Mouse (Mus musculus) heart, adult 2 months (tissue): ENCODE results near the gene Asb8. TPM values are rescaled to one million over a fixed set of nuclear protein-coding genes. Genes with fewer than 3 reads are reported as not detected.

Experiments
- DNase-seq, 2 experiments: peaks; one replicate each; pipeline ENCODE4 v3.0.0; 2021
- H3K27ac ChIP-seq: fragments of 200-600 bp; 2 replicates; pipeline ENCODE4 v1.8.1; 2022
- H3K27me3 ChIP-seq: fragments of 200-500 bp; 2 replicates; pipeline ENCODE4 v1.6.1; 2012; ENCODE audit warnings: mild to moderate bottlenecking, low read length, inconsistent platforms, mixed read lengths; ENCODE audit not compliant: control insufficient read depth, insufficient read depth
- H3K36me3 ChIP-seq: fragments of 200-500 bp; 2 replicates; pipeline ENCODE4 v1.6.1; 2012; ENCODE audit warnings: low read length, inconsistent platforms; ENCODE audit not compliant: control insufficient read depth, insufficient read depth
- H3K4me1 ChIP-seq: fragments of 200-500 bp; 2 replicates; pipeline ENCODE4 v1.6.1; 2011; ENCODE audit warnings: low read length; ENCODE audit not compliant: control insufficient read depth, insufficient read depth
- H3K4me3 ChIP-seq: fragments of 200-600 bp; 2 replicates; pipeline ENCODE4 v1.8.1; 2022
- H3K79me2 ChIP-seq: fragments of 200-500 bp; replicated peaks from 2 replicates; pipeline ENCODE4 v1.6.1; 2012; ENCODE audit warnings: mild to moderate bottlenecking, inconsistent platforms, low read length, moderate library complexity, mixed read lengths; ENCODE audit not compliant: control insufficient read depth, insufficient read depth
- H3K9ac ChIP-seq: fragments of 200-500 bp; 2 replicates; pipeline ENCODE4 v1.6.1; 2012; ENCODE audit warnings: low read depth, mild to moderate bottlenecking, control low read depth, inconsistent platforms, low read length, mixed read lengths
- CTCF ChIP-seq: fragments of 200-600 bp; IDR thresholded peaks from 2 replicates; pipeline ENCODE4 v1.8.1; 2022; ENCODE audit warnings: antibody characterized with exemption, mild to moderate bottlenecking, moderate library complexity
- EP300 ChIP-seq: fragments of 200-500 bp; IDR thresholded peaks from 2 replicates; pipeline ENCODE4 v1.6.1; 2011; ENCODE audit warnings: low read depth, low read length, control low read depth; ENCODE audit not compliant: insufficient read depth
- POLR2A ChIP-seq: fragments of 200-500 bp; IDR thresholded peaks from 2 replicates; pipeline ENCODE4 v1.6.1; 2011; ENCODE audit warnings: mild to moderate bottlenecking, low read depth, low read length, control low read depth; ENCODE audit not compliant: insufficient read depth
- WGBS: fragments of 180-500 bp; shearing (Covaris S2); methylation state at CpG from one replicate; pipeline ENCODE4 v1.1.7; 2018; 5-methylcytosine and 5-hydroxymethylcytosine counted together
- intact Hi-C: fragments of 180-260 bp; cut with DNase I; formaldehyde crosslinking; loops from one replicate; pipeline ENCODE4 v1.15.1; 2025
- polyA plus RNA-seq: library from polyadenylated mRNA; depleted of rRNA; stranded (reverse); fragments of >200 nt; gene quantifications from 2 replicates; pipeline ENCODE4 v1.2.3, GENCODE M21; 2012
- total RNA-seq, 2 experiments: library from RNA; stranded (reverse); gene quantifications; 2 replicates each; pipeline ENCODE4 v1.2.3; 2021

The Asb8 gene
- total and polyA plus RNA-seq, 3 experiments = 104 to 118 (median 105) TPM

DNA sequence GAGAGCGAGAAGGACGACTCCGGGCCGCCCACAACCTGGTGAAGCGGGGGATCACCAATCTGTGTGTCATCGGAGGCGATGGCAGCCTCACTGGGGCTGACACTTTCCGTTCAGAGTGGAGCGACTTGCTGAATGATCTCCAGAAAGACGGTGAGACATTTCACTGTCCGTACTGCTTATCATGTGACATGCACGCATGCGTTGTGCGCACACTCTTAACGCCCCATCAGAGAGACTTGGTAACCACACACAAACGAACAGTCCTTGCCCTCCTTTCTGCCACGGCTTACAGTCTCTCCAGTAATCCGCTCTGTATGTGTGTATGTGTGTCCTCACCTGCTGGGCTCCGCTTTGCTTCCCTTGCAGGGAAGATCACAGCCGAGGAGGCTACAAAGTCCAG lies 44.6 kb downstream of the Asb8 start:
- WGBS = 91% methylated on average over 20 of the region's 20 CpGs
- no peak overlapping the region for H3K4me3 ChIP-seq
- peaks cover 8% of the 10 kb centered on the region for H3K36me3 ChIP-seq
- DNase-seq = no peak
- H3K27me3 ChIP-seq = no peaks in the 10 kb centered on the region
- H3K79me2 ChIP-seq = no peaks in the 10 kb centered on the region; the same call in 1 of the 2 replicates
- H3K4me1 ChIP-seq = peaks cover 2% of the 10 kb centered on the region
- intact Hi-C loops = no loop called here
- no peak overlapping the region for H3K9ac ChIP-seq
- no peak for TF ChIP-seq POLR2A
- TF ChIP-seq CTCF = no peak
- no peak for TF ChIP-seq EP300
- no peak overlapping the region for H3K27ac ChIP-seq

DNA sequence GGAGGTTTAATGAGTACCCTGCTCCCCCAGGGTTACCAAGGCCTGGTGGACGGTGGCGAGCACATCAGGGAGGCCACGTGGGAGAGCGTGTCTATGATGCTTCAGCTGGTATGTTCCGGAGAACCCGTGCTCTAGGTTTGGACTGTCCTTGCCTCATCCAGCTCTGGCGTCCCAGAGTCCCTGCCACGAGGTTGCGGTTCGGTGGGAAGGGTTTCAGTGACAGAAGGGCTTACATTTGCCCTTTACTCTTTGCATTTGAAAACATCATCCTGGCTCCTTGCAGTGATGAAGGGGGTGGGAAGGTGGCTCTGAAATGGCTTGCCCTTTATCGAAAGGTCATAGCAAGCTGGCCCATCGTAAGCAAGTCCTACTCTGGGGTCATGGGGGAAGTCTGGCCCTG lies 46.1 kb downstream of the Asb8 start:
- no peak for TF ChIP-seq POLR2A
- no peak overlapping the region; the same call in 1 of the 2 replicates for H3K27ac ChIP-seq
- WGBS = 87% methylated on average over 12 of the region's 12 CpGs
- no peaks in the 10 kb centered on the region; the same call in 1 of the 2 replicates for H3K79me2 ChIP-seq
- peaks cover 10% of the 10 kb centered on the region for H3K36me3 ChIP-seq
- no peaks in the 10 kb centered on the region for H3K27me3 ChIP-seq
- DNase-seq = no peak
- no peak overlapping the region for H3K4me3 ChIP-seq
- peaks cover 2% of the 10 kb centered on the region for H3K4me1 ChIP-seq
- intact Hi-C loops = no loop called here
- H3K9ac ChIP-seq = no peak overlapping the region

DNA sequence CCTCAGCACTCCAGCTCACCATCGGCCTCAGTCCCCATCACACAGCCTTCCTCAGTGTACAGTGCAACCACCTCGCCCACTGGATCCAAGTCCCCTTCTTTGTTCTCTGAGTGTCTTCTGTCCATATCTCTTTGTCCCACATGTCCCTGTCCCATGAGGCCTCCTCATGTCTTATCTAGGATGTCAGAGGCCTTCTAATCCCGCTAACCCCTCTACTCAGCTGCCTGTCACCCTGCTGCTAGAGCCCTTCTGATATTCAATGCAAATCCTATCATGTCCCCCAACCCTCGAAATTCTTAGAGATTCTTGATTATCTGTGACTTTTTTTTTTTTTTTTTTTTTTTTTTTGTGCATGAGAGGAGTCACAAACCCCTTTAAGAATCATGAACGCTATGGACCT lies 49.1 kb downstream of the Asb8 start:
- 54% methylated on average over 5 of the region's 5 CpGs for WGBS
- H3K79me2 ChIP-seq = no peaks in the 10 kb centered on the region; the same call in 1 of the 2 replicates
- H3K4me1 ChIP-seq = peaks cover 2% of the 10 kb centered on the region
- H3K27me3 ChIP-seq = no peaks in the 10 kb centered on the region
- peak overlapping the region; percentile 85 for H3K27ac ChIP-seq
- intact Hi-C loops = no loop called here
- no peak overlapping the region for H3K4me3 ChIP-seq
- TF ChIP-seq EP300 = no peak
- no peak for TF ChIP-seq CTCF
- no peak for TF ChIP-seq POLR2A
- H3K36me3 ChIP-seq = peaks cover 12% of the 10 kb centered on the region
- no peak overlapping the region; the same call in 1 of the 2 replicates for H3K9ac ChIP-seq
- no peak for DNase-seq

DNA sequence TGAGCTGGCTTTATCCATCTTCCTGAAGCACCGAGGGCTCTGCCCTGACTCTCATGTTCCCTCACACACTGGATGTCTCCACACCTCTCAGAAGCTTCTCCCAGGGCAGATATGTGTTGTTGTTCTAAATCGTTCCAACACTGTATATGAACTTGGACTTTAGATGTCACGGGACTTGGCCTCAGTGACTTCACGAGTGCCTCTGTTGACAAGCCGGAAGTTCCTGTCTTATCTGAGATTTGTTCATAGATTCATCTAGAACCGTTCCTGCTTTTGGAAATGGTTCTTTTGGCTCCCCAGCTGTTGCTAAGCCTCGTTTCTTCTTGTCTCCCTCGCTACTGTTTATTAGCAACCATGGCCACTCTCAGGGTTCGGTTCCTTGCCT lies 49.7 kb downstream of the Asb8 start:
- no peak overlapping the region for H3K4me3 ChIP-seq
- H3K27ac ChIP-seq = peak overlapping the region; percentile 85
- no peak for TF ChIP-seq POLR2A
- TF ChIP-seq EP300 = no peak
- TF ChIP-seq CTCF = no peak
- H3K36me3 ChIP-seq = peaks cover 12% of the 10 kb centered on the region
- no peak for DNase-seq
- intact Hi-C loops = no loop called here
- no peak overlapping the region for H3K9ac ChIP-seq
- H3K79me2 ChIP-seq = no peaks in the 10 kb centered on the region; the same call in 1 of the 2 replicates
- peaks cover 2% of the 10 kb centered on the region for H3K4me1 ChIP-seq
- no peaks in the 10 kb centered on the region for H3K27me3 ChIP-seq
- 43% methylated on average over 9 of the region's 9 CpGs for WGBS

DNA sequence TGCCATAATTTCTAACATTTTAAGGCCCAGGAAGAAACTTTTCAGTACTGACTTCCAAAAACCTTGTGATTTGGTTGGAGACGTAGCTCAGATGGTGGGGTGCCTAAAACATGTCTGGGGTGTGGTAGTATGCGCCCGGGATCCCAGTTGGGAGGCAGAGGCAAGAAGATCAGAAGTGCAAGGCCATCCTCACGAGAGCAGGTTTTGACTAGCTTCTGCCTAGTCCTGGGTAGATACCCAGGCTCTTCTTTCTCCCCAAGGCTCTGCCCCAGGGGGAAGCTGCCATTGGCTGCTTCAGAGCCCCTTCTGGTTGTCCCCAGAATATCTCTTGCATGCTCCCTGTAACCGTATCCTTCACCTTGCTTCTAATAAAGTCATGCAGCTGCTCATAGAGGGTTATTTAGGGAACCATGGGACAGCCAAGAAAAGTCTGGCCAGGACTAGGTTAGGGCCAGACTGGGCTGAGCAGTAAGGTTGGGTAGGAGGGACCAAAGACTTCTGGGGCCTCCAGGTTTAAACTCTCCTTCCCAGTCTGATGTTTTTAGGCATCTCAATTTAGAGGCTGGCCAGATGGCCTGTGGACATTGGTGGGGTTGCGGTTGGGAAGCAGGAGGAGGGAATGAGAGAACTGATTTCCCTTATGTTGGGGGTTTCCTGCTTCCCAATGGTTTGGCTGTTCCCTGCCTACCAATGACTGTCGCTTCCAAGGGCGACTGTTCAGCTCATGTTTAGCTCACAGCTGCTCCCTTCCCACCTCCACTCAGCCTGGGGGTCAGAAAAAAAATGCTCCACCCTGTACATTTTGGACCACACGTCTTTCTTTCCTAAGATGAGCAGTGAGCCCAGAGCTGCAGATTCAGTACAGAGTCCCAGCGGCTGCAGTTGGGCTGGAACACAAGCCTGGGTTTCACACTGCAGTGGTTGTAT lies 50.3 kb downstream of the Asb8 start:
- peak in 1 of 2 experiments; percentile 56 for DNase-seq
- Histone ChIP-seq H3K27ac (peak overlapping the region; percentile 85), H3K36me3 (peaks cover 12% of the 10 kb centered on the region), H3K27me3 (no peaks in the 10 kb centered on the region), H3K9ac (peak overlapping the region; percentile 45), H3K4me3 (no peak overlapping the region), H3K4me1 (peaks cover 3% of the 10 kb centered on the region), H3K79me2 (no peaks in the 10 kb centered on the region; the same call in 1 of the 2 replicates)
- intact Hi-C loops = no loop called here
- TF ChIP-seq POLR2A = no peak; the same call in 1 of the 2 replicates
- no peak for TF ChIP-seq CTCF
- TF ChIP-seq EP300 = 0 out of 2 replicates have a peak, but pooled peaks have one; percentile 61
- 61% methylated on average over 10 of the region's 10 CpGs for WGBS

DNA sequence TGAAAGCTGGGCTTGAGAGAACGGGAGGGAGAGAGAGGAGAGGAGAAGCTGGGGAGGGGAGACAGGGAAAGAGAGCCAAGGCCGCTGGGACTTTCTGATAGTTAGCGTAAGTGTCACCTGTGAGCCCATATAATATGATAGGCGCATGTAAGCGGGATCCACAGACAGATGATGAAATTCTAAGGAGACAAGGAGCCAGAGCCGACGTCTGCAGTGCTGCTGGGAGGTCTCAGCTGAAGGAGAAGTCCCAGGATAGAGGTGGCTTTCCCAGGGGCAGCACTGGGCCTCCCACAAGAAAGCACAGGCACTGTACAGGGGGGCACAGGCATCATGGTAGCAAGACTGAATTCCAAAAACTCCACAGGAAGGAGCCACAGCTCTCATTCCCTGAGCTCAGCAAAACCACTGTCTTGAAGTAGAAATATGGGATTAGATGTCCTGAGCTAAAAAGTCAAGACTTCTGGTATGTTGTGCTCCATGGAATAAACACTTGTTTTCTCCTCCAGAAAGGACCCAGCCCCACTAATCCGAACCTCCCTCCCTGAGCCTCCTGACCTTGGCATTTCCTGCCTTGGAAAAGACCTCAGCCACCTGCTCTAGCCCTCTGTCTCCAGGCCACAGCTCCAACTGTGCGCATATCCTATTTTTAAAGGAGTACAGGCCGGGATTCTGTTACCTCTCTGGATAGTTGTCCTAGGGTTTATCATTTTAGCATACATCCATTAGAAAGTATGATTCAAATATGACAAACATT lies 51.1 kb downstream of the Asb8 start:
- Histone ChIP-seq H3K27ac (peak overlapping the region; percentile 85), H3K4me3 (no peak overlapping the region), H3K36me3 (peaks cover 12% of the 10 kb centered on the region), H3K79me2 (no peaks in the 10 kb centered on the region; the same call in 1 of the 2 replicates), H3K27me3 (no peaks in the 10 kb centered on the region), H3K9ac (peak overlapping the region; percentile 73), H3K4me1 (peaks cover 3% of the 10 kb centered on the region)
- DNase-seq = no peak
- TF ChIP-seq POLR2A (no peak), CTCF (no peak), EP300 (no peak)
- WGBS = 68% methylated on average over 10 of the region's 10 CpGs
- intact Hi-C loops = no loop called here
